Mouse (Mus musculus): ENCODE data around the gene Mphosph10.
A peak's percentile ranks its signal among the peaks of the same experiment; 100 is the strongest.

The Mphosph10 gene

GRCm38 (mm10) chr7:64351087-64351486 is 41.0 kb downstream of the Mphosph10 start:
- DNase-seq (ENCODE audit: low read depth, low spot score), result no peak

GRCm38 (mm10) chr7:64349147-64349861 is 42.8 kb downstream of the Mphosph10 start:
- no peak for DNase-seq (ENCODE audit: low read depth, low spot score)

GRCm38 (mm10) chr7:64347813-64348212 is 44.3 kb downstream of the Mphosph10 start:
- DNase-seq (ENCODE audit: low read depth, low spot score), result no peak

- no peak for DNase-seq (ENCODE audit: low read depth, low spot score)
Measured at GRCm38 (mm10) chr7:64332686-64333085, 59.4 kb downstream of the Mphosph10 start.

- no peak for DNase-seq (ENCODE audit: low read depth, low spot score)
Measured at GRCm38 (mm10) chr7:64331309-64331708, 60.8 kb downstream of the Mphosph10 start.

GRCm38 (mm10) chr7:64327486-64327885 is 64.6 kb downstream of the Mphosph10 start:
- no peak for DNase-seq (ENCODE audit: low read depth, low spot score)

- DNase-seq (ENCODE audit: low read depth, low spot score), result peak; percentile 48
Measured at GRCm38 (mm10) chr7:64326892-64327291, 65.2 kb downstream of the Mphosph10 start.
